Mouse (Mus musculus): Measurements from ENCODE around the gene F2rl3. TPM values are rescaled to one million over a fixed set of nuclear protein-coding genes. Genes with fewer than 3 reads are reported as not detected.

Gene F2rl3
- 0.39 and 0.57 TPM in 2 replicates for polyA plus RNA-seq (2014; fragmentation: Nextera tagmentation; extraction: Ambion mirVana)

DNA sequence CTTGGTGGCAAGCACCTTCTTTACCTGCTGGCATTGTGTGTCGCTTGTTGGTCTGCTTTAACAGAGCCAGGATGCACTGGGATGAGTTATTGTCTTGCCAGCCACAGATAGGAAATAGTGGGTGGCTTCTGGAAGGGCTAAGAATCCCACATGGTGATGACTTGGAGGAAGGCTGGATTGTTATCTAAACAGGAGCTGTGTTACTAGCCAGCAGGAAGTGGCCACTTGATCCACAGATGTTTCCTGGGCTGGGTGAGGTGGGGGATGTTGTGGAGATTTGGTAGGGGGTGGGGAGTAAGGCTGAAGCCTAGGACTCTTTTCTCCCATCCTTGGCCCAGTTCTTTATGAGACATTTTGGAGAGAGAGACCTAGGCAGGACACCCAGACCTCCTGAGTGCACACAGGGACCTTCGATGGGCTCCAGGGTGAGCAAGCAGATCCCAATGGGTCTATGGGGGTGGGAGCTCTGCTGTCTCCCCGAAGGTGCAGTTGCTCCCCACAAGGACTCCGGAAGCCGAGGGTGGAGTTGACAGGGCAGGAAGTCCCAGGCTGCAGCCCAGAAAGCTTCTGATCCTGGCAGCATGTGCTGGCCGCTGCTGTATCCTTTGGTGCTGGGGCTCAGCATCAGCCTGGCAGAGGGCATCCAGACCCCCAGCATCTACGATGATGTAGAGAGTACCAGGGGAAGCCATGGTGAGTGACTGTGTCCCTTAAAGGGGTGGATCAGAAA lies at the start of gene F2rl3:
Gene F2rl3, plus strand, starts transcription at position 559 of the 730 bp plus-strand sequence.
- peaks cover 26% of the 10 kb centered on the region for H3K36me3 ChIP-seq (replicated peaks; ENCODE audit: control insufficient read depth, insufficient read depth)
- no peak within 1 kb of the TSS for H3K9ac ChIP-seq
- ATAC-seq (ENCODE audit: low FRiP score) (no peak), DNase-seq (ENCODE audit: low spot score) (no peak)
- H3K27ac ChIP-seq = no peak within 1 kb of the TSS
- H3K4me2 ChIP-seq (replicated peaks) = no peak within 1 kb of the TSS
- WGBS = 82% methylated on average over 7 of the region's 7 CpGs
- no peak within 1 kb of the TSS for H3K4me3 ChIP-seq (replicated peaks; ENCODE audit: low read length)
- no peaks in the 10 kb centered on the region for H3K4me1 ChIP-seq (replicated peaks; ENCODE audit: control insufficient read depth, insufficient read depth, low read length)
- no peaks in the 10 kb centered on the region for H3K27me3 ChIP-seq (ENCODE audit: control insufficient read depth, insufficient read depth, low read length)
- no peaks in the 10 kb centered on the region for H3K9me3 ChIP-seq (ENCODE audit: control insufficient read depth, low read length)

DNA sequence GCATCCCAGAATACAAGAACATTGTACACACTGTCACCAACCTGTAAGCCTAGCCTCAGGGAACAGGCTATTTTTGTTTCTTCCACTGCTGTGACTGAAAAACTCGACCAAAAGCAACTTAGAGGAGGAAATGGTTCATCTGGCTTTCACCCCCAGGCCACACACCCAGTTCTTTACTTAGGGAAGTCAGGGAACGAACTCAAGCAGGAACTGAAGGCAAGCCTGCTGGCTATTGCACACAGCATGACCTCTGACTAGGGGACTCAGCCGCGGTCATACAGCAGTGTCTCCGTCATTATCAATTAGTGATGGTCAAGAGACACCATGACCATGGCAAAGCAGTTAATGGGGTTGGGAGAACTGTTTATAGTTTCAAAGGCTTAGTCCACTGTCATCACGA lies 49.1 kb upstream of the F2rl3 start:
- WGBS = 23% methylated on average over 6 of the region's 6 CpGs
- Histone ChIP-seq H3K36me3 (replicated peaks; ENCODE audit: control insufficient read depth, insufficient read depth) (no peaks in the 10 kb centered on the region), H3K27me3 (ENCODE audit: control insufficient read depth, insufficient read depth, low read length) (no peaks in the 10 kb centered on the region), H3K4me3 (replicated peaks; ENCODE audit: low read length) (no peak overlapping the region), H3K4me1 (replicated peaks; ENCODE audit: control insufficient read depth, insufficient read depth, low read length) (no peaks in the 10 kb centered on the region), H3K4me2 (replicated peaks) (no peak overlapping the region), H3K9me3 (ENCODE audit: control insufficient read depth, low read length) (no peaks in the 10 kb centered on the region), H3K27ac (no peak overlapping the region), H3K9ac (no peak overlapping the region)
- ATAC-seq (ENCODE audit: low FRiP score) = no peak
- no peak for DNase-seq (ENCODE audit: low spot score)

DNA sequence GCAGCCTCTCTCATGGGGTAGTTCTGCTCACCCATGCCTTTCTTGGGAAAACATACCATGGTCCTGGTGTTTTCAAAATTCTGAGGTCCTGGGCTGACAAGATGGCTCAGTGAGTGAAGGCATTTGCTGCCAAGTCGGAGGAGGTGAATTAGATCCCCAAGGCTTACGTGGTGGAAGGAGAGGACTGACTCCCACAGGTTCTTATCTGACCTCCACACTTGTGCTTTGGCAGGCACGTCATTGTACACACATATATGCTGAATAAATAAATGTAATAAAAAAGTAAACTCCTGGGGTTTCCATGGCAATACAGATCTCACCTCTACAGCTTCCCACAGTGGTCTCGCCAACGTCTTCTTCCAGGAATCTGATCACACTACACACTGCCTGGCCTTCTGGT lies 45.1 kb upstream of the F2rl3 start:
- 85% methylated on average over 5 of the region's 5 CpGs for WGBS
- no peak overlapping the region for H3K27ac ChIP-seq
- H3K4me1 ChIP-seq (replicated peaks; ENCODE audit: control insufficient read depth, insufficient read depth, low read length) = no peaks in the 10 kb centered on the region
- no peaks in the 10 kb centered on the region for H3K27me3 ChIP-seq (ENCODE audit: control insufficient read depth, insufficient read depth, low read length)
- H3K9me3 ChIP-seq (ENCODE audit: control insufficient read depth, low read length) = no peaks in the 10 kb centered on the region
- ATAC-seq (ENCODE audit: low FRiP score) (no peak), DNase-seq (ENCODE audit: low spot score) (no peak)
- no peak overlapping the region for H3K4me3 ChIP-seq (replicated peaks; ENCODE audit: low read length)
- no peaks in the 10 kb centered on the region for H3K36me3 ChIP-seq (replicated peaks; ENCODE audit: control insufficient read depth, insufficient read depth)
- no peak overlapping the region for H3K4me2 ChIP-seq (replicated peaks)
- H3K9ac ChIP-seq = no peak overlapping the region

DNA sequence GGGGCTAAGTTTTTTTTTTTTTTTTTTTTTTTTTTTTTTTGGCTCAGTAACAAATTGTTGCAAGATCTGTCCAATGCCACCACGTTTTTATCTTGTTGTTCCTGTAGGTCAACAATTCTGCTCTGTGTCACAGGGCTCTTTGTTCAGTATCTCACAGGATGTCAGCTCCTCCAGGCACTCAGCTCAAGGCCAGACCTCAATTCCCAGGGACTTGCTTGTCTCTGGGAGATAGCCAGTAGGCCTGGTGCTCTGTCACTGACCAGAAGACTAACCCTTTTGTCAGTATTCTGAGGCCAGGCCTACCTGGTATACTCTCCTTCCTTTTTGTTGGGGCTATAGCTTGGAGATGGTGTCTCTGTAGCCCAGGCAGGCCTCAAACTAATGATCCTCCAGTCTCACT lies 41.1 kb upstream of the F2rl3 start:
- Histone ChIP-seq H3K4me2 (replicated peaks) (no peak overlapping the region), H3K4me1 (replicated peaks; ENCODE audit: control insufficient read depth, insufficient read depth, low read length) (peaks cover 11% of the 10 kb centered on the region), H3K9ac (no peak overlapping the region), H3K27ac (no peak overlapping the region), H3K36me3 (replicated peaks; ENCODE audit: control insufficient read depth, insufficient read depth) (peaks cover 11% of the 10 kb centered on the region; the same call in 1 of the 2 replicates), H3K9me3 (ENCODE audit: control insufficient read depth, low read length) (no peaks in the 10 kb centered on the region), H3K27me3 (ENCODE audit: control insufficient read depth, insufficient read depth, low read length) (no peaks in the 10 kb centered on the region), H3K4me3 (replicated peaks; ENCODE audit: low read length) (no peak overlapping the region)
- 27% methylated on average over 1 of the region's 1 CpGs for whole genome bisulfite sequencing
- no peak for DNase-seq (ENCODE audit: low spot score)
- ATAC-seq (ENCODE audit: low FRiP score) = no peak

GRCm38 (mm10) chr8:72722769-72723650 lies 38.7 kb upstream of the F2rl3 start, which contains the start of gene Sin3b:
Gene Sin3b, plus strand, starts transcription at chr8:72723285.
- 14% methylated on average over 52 of the region's 56 CpGs for WGBS
- H3K4me2 ChIP-seq (replicated peaks) = peak within 1 kb of the TSS; percentile 93
- H3K9ac ChIP-seq = peak within 1 kb of the TSS; percentile 95
- peak; percentile 99 for ATAC-seq (ENCODE audit: low FRiP score)
- peaks cover 12% of the 10 kb centered on the region for H3K4me1 ChIP-seq (replicated peaks; ENCODE audit: control insufficient read depth, insufficient read depth, low read length)
- H3K9me3 ChIP-seq (ENCODE audit: control insufficient read depth, low read length) = no peaks in the 10 kb centered on the region
- H3K36me3 ChIP-seq (replicated peaks; ENCODE audit: control insufficient read depth, insufficient read depth) = peaks cover 36% of the 10 kb centered on the region
- H3K27ac ChIP-seq = no peak within 1 kb of the TSS
- H3K4me3 ChIP-seq (replicated peaks; ENCODE audit: low read length) = peak within 1 kb of the TSS; percentile 91
- DNase-seq (ENCODE audit: low spot score) = peak; percentile 91
- no peaks in the 10 kb centered on the region for H3K27me3 ChIP-seq (ENCODE audit: control insufficient read depth, insufficient read depth, low read length)

GRCm38 (mm10) chr8:72723651-72724001 lies 38.1 kb upstream of the F2rl3 start:
- H3K4me1 ChIP-seq (replicated peaks; ENCODE audit: control insufficient read depth, insufficient read depth, low read length) = peaks cover 18% of the 10 kb centered on the region
- no peak for DNase-seq (ENCODE audit: low spot score)
- peak; percentile 21 for ATAC-seq (ENCODE audit: low FRiP score)
- H3K4me3 ChIP-seq (replicated peaks; ENCODE audit: low read length) = peak overlapping the region; percentile 91
- H3K27me3 ChIP-seq (ENCODE audit: control insufficient read depth, insufficient read depth, low read length) = no peaks in the 10 kb centered on the region
- peak overlapping the region; percentile 95 for H3K9ac ChIP-seq
- 0% methylated on average over 30 of the region's 30 CpGs for WGBS
- no peaks in the 10 kb centered on the region for H3K9me3 ChIP-seq (ENCODE audit: control insufficient read depth, low read length)
- peak overlapping the region; percentile 93 for H3K4me2 ChIP-seq (replicated peaks)
- no peak overlapping the region for H3K27ac ChIP-seq
- peaks cover 42% of the 10 kb centered on the region for H3K36me3 ChIP-seq (replicated peaks; ENCODE audit: control insufficient read depth, insufficient read depth)

DNA sequence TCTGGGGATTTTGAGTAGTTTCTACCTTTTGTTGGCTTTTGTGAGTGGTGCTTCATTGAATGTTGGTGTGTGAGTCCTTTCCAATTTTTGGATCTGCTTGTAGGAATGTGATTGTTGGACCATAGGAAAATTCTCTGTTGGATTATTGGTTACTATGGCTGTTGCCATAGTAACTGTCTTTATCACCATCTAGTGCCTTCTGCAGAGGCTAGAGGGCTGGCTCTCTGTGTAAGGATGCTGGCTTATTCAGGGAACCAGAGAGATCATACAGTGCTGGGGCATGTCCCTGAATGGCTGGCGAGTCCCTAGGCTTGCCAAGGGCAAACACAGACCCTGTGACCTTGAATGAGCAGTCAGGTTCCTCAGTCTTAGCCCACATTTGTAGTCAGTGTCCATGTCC lies 33.0 kb upstream of the F2rl3 start:
- Histone ChIP-seq H3K4me3 (replicated peaks; ENCODE audit: low read length) (no peak overlapping the region), H3K27me3 (ENCODE audit: control insufficient read depth, insufficient read depth, low read length) (no peaks in the 10 kb centered on the region), H3K9me3 (ENCODE audit: control insufficient read depth, low read length) (no peaks in the 10 kb centered on the region), H3K9ac (no peak overlapping the region), H3K36me3 (replicated peaks; ENCODE audit: control insufficient read depth, insufficient read depth) (peaks cover 90% of the 10 kb centered on the region), H3K4me2 (replicated peaks) (no peak overlapping the region), H3K4me1 (replicated peaks; ENCODE audit: control insufficient read depth, insufficient read depth, low read length) (peaks cover 24% of the 10 kb centered on the region), H3K27ac (no peak overlapping the region)
- DNase-seq (ENCODE audit: low spot score) (no peak), ATAC-seq (ENCODE audit: low FRiP score) (peak; percentile 47; the same call in 1 of the 2 replicates)
- WGBS = 70% methylated on average over 1 of the region's 1 CpGs

- H3K4me3 ChIP-seq (replicated peaks; ENCODE audit: low read length) = no peak overlapping the region
- H3K9me3 ChIP-seq (ENCODE audit: control insufficient read depth, low read length) = no peaks in the 10 kb centered on the region
- H3K36me3 ChIP-seq (replicated peaks; ENCODE audit: control insufficient read depth, insufficient read depth) = peaks cover 99% of the 10 kb centered on the region
- 90% methylated on average over 5 of the region's 5 CpGs for WGBS
- H3K4me1 ChIP-seq (replicated peaks; ENCODE audit: control insufficient read depth, insufficient read depth, low read length) = no peaks in the 10 kb centered on the region
- ATAC-seq (ENCODE audit: low FRiP score) = no peak
- H3K27me3 ChIP-seq (ENCODE audit: control insufficient read depth, insufficient read depth, low read length) = no peaks in the 10 kb centered on the region
- H3K27ac ChIP-seq = no peak overlapping the region
- no peak overlapping the region for H3K9ac ChIP-seq
- no peak overlapping the region for H3K4me2 ChIP-seq (replicated peaks)
- no peak for DNase-seq (ENCODE audit: low spot score)
These were observed 26.7 kb upstream of the F2rl3 start for GRCm38 (mm10) chr8:72735001-72735400.

DNA sequence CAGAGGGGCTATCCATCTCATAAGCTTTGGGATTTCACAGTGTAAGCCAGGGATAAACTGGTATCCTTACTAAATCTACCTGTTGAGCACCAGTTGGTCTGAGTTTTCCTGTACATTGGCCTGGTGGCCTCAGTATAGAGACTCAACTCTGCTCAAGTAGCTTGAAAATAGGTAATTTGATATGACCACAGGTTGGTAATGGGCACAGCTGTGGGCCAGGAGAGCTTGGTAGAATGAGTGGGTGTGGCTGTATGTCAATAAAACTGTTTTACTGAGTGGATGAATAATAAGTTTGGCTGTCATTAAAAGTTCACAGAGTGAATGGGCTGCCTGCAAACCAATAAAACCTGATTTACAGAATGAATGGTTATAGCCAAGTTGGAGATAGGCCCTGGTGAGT lies 24.8 kb upstream of the F2rl3 start:
- H3K4me2 ChIP-seq (replicated peaks) = no peak overlapping the region
- no peak overlapping the region for H3K4me3 ChIP-seq (replicated peaks; ENCODE audit: low read length)
- no peaks in the 10 kb centered on the region for H3K9me3 ChIP-seq (ENCODE audit: control insufficient read depth, low read length)
- no peaks in the 10 kb centered on the region for H3K4me1 ChIP-seq (replicated peaks; ENCODE audit: control insufficient read depth, insufficient read depth, low read length)
- no peaks in the 10 kb centered on the region for H3K27me3 ChIP-seq (ENCODE audit: control insufficient read depth, insufficient read depth, low read length)
- peaks cover 96% of the 10 kb centered on the region for H3K36me3 ChIP-seq (replicated peaks; ENCODE audit: control insufficient read depth, insufficient read depth)
- H3K27ac ChIP-seq = no peak overlapping the region
- no peak overlapping the region for H3K9ac ChIP-seq
- DNase-seq (ENCODE audit: low spot score) (no peak), ATAC-seq (ENCODE audit: low FRiP score) (no peak)
